Mouse (Mus musculus) neural tube, embryonic 15.5 days (tissue): Measurements from ENCODE around the gene Nmur2. TPM values are rescaled to one million over a fixed set of nuclear protein-coding genes. Genes with fewer than 3 reads are reported as not detected.
A peak's percentile ranks its signal among the peaks of the same experiment; 100 is the strongest.

Source experiments
- ATAC-seq: fragments of 200-750 bp; cut with Nextera tagmentation; 2 replicates; pipeline ENCODE4 v1.8.0; 2017; ENCODE audit warnings: mild to moderate bottlenecking, moderate TSS enrichment, moderate library complexity; ENCODE audit not compliant: low FRiP score
- H3K27ac ChIP-seq: fragments of 300-500 bp; sonication (generic); replicated peaks from 2 replicates; pipeline ENCODE4 v1.5.1; 2015; ENCODE audit warnings: mild to moderate bottlenecking, inconsistent platforms
- H3K27me3 ChIP-seq: fragments of 300-500 bp; sonication (generic); replicated peaks from 2 replicates; pipeline ENCODE4 v1.6.1; 2015; ENCODE audit warnings: inconsistent platforms
- H3K36me3 ChIP-seq: fragments of 300-500 bp; sonication (generic); 2 replicates; pipeline ENCODE4 v1.6.1; 2015; ENCODE audit warnings: inconsistent platforms
- H3K4me1 ChIP-seq: fragments of 300-500 bp; sonication (generic); 2 replicates; pipeline ENCODE4 v1.6.1; 2015; ENCODE audit warnings: inconsistent platforms
- H3K4me2 ChIP-seq: fragments of 300-500 bp; sonication (generic); 2 replicates; pipeline ENCODE4 v1.6.1; 2015; ENCODE audit warnings: inconsistent platforms, mild to moderate bottlenecking, moderate library complexity
- H3K4me3 ChIP-seq: fragments of 300-500 bp; sonication (generic); replicated peaks from 2 replicates; pipeline ENCODE4 v1.5.1; 2015; ENCODE audit warnings: mild to moderate bottlenecking, inconsistent platforms
- H3K9ac ChIP-seq: fragments of 300-500 bp; sonication (generic); replicated peaks from 2 replicates; pipeline ENCODE4 v1.6.1; 2015; ENCODE audit warnings: mild to moderate bottlenecking, inconsistent platforms
- H3K9me3 ChIP-seq: fragments of 300-500 bp; sonication (generic); replicated peaks from 2 replicates; pipeline ENCODE4 v1.6.1; 2016; ENCODE audit warnings: inconsistent platforms
- WGBS: fragments of 180-500 bp; shearing (Covaris S2); methylation state at CpG from one replicate; pipeline ENCODE4 v1.1.7; 2015; ENCODE audit warnings: mixed read lengths; 5-methylcytosine and 5-hydroxymethylcytosine counted together
- polyA plus RNA-seq: library from polyadenylated mRNA; unstranded; fragments of >200 nt; fragmentation: Nextera tagmentation; extraction: Ambion mirVana; gene quantifications from 2 replicates; pipeline ENCODE4 v1.2.1, GENCODE M21; 2015

Gene Nmur2
- polyA plus RNA-seq: 0.31 and 0.38 TPM in 2 replicates

- H3K4me1 ChIP-seq: 0 out of 2 replicates have a peak, but pooled peaks cover 5% of the 10 kb centered on the region
- H3K9ac ChIP-seq: no peak within 1 kb of the TSS
- no peaks in the 10 kb centered on the region for H3K27me3 ChIP-seq
- no peak for ATAC-seq
- WGBS: 4% methylated on average over 6 of the region's 6 CpGs
- H3K36me3 ChIP-seq: no peaks in the 10 kb centered on the region
- H3K4me2 ChIP-seq: no peak within 1 kb of the TSS
- H3K9me3 ChIP-seq: no peaks in the 10 kb centered on the region
- H3K27ac ChIP-seq: no peak within 1 kb of the TSS
- H3K4me3 ChIP-seq: no peak within 1 kb of the TSS
Observed at GRCm38 (mm10) chr11:56040917-56041316, at the start of gene Nmur2. Gene Nmur2, minus strand, starts transcription at chr11:56041010.

DNA sequence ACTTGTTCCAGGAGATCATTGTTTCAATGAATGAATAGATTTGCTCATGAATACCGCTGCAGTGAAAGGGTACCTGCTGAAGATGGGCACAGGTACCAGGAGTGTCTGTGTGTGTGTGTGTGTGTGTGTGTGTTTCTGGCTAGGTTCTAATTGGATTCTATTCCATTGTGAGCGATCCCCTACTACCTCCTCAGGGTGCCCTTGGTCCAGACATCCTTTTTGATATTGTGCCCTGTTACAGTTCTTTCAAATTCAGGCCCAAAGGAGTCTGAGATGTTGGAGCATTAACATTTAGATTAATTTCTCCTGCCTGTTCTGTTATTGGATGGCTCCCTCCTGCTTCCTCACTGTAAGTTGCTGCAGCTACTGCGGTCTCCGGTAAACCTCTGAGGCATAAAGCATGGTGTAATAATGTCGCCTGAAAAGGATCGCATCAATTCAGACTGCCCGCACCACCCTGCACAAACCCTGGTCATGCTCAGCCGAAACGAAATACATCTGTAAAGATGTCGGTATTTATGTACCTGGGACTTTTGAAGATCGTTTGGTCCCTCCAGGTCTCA is 48.4 kb upstream of the Nmur2 start:
- ATAC-seq: peak; percentile 77; the same call in 1 of the 2 replicates
- peaks cover 6% of the 10 kb centered on the region; the same call in 1 of the 2 replicates for H3K4me1 ChIP-seq
- WGBS: 54% methylated on average over 11 of the region's 11 CpGs
- H3K9ac ChIP-seq: no peak overlapping the region
- no peaks in the 10 kb centered on the region for H3K27me3 ChIP-seq
- no peaks in the 10 kb centered on the region for H3K36me3 ChIP-seq
- no peak overlapping the region for H3K4me3 ChIP-seq
- peak overlapping the region; percentile 60 for H3K27ac ChIP-seq
- no peaks in the 10 kb centered on the region for H3K9me3 ChIP-seq
- no peak overlapping the region for H3K4me2 ChIP-seq

GRCm38 (mm10) chr11:56072131-56072530 is 31.3 kb upstream of the Nmur2 start:
- ATAC-seq: no peak
- no peak overlapping the region for H3K9ac ChIP-seq
- H3K4me3 ChIP-seq: no peak overlapping the region
- peaks cover 8% of the 10 kb centered on the region; the same call in 1 of the 2 replicates for H3K4me1 ChIP-seq
- no peaks in the 10 kb centered on the region for H3K27me3 ChIP-seq
- H3K4me2 ChIP-seq: no peak overlapping the region
- no peaks in the 10 kb centered on the region for H3K36me3 ChIP-seq
- WGBS: 46% methylated on average over 7 of the region's 7 CpGs
- H3K9me3 ChIP-seq: no peaks in the 10 kb centered on the region
- H3K27ac ChIP-seq: peak overlapping the region; percentile 49; the same call in 1 of the 2 replicates

- 97% methylated on average over 2 of the region's 2 CpGs for WGBS
Observed at GRCm38 (mm10) chr11:56069658-56070057, 28.8 kb upstream of the Nmur2 start.

DNA sequence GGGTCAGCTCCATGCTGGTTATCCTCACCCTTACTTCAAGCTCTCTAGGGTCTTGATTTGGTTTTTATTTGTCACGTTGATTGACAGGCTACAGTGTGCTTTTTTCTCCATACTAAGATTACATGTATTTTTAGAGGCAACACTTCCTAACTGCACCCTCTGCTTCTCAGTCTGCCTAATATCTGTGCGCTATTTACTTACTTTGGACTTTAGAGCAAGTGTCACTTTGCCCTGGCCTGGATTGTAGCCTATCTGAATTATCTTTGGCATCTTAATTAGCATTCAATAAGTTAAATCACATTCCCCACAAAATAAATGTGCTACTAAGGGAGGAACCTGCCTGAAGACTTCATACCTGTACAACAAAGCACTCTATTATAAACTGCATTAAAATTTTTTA is 24.3 kb upstream of the Nmur2 start:
- H3K4me3 ChIP-seq: no peak overlapping the region
- no peak overlapping the region for H3K4me2 ChIP-seq
- no peak for ATAC-seq
- no peaks in the 10 kb centered on the region for H3K4me1 ChIP-seq
- 89% methylated on average over 2 of the region's 2 CpGs for WGBS
- no peak overlapping the region for H3K27ac ChIP-seq
- H3K27me3 ChIP-seq: no peaks in the 10 kb centered on the region
- no peaks in the 10 kb centered on the region for H3K36me3 ChIP-seq
- H3K9ac ChIP-seq: no peak overlapping the region
- H3K9me3 ChIP-seq: no peaks in the 10 kb centered on the region

More at GRCm38 (mm10) chr11:56069658-56070057, 28.8 kb upstream of the Nmur2 start:
- Histone ChIP-seq H3K9me3 (no peaks in the 10 kb centered on the region), H3K36me3 (no peaks in the 10 kb centered on the region), H3K9ac (no peak overlapping the region), H3K27ac (no peak overlapping the region), H3K4me1 (peaks cover 8% of the 10 kb centered on the region; the same call in 1 of the 2 replicates), H3K27me3 (no peaks in the 10 kb centered on the region), H3K4me2 (no peak overlapping the region), H3K4me3 (no peak overlapping the region)
- ATAC-seq: no peak

DNA sequence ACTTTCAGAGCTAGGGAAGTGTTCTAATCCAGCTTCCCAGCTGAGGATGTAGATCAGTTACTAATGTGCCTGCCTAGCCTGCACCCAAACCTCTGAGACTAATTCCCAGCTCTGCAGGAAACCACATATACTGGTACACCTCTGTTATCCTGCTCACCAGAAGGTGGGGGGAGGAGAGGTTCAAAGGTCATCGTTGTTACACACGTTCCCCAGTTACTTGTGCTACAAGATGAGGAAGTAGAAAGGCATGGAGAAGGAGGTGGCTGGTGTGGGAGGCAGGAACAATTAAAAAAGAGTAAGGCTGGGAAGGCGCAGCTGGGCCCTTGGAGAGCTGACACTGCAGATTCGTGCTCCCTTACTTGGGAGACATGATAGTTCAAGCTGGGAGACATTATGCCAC is 23.8 kb upstream of the Nmur2 start:
- WGBS: 56% methylated on average over 4 of the region's 4 CpGs
- no peaks in the 10 kb centered on the region for H3K27me3 ChIP-seq

GRCm38 (mm10) chr11:56059236-56059635 is 18.4 kb upstream of the Nmur2 start:
- H3K36me3 ChIP-seq: no peaks in the 10 kb centered on the region
- 88% methylated on average over 3 of the region's 3 CpGs for WGBS
- H3K4me2 ChIP-seq: no peak overlapping the region
- H3K27me3 ChIP-seq: no peaks in the 10 kb centered on the region
- H3K9ac ChIP-seq: no peak overlapping the region
- H3K9me3 ChIP-seq: no peaks in the 10 kb centered on the region
- H3K27ac ChIP-seq: no peak overlapping the region
- no peak for ATAC-seq
- H3K4me1 ChIP-seq: peaks cover 6% of the 10 kb centered on the region; the same call in 1 of the 2 replicates
- no peak overlapping the region for H3K4me3 ChIP-seq

More for the DNA sequence above, 23.8 kb upstream of the Nmur2 start:
- ATAC-seq: no peak
- Histone ChIP-seq H3K4me2 (no peak overlapping the region), H3K27ac (no peak overlapping the region), H3K9ac (no peak overlapping the region), H3K4me1 (no peaks in the 10 kb centered on the region), H3K36me3 (no peaks in the 10 kb centered on the region), H3K4me3 (no peak overlapping the region), H3K9me3 (no peaks in the 10 kb centered on the region)

GRCm38 (mm10) chr11:56054439-56054838 is 13.6 kb upstream of the Nmur2 start:
- WGBS: 64% methylated on average over 7 of the region's 7 CpGs

DNA sequence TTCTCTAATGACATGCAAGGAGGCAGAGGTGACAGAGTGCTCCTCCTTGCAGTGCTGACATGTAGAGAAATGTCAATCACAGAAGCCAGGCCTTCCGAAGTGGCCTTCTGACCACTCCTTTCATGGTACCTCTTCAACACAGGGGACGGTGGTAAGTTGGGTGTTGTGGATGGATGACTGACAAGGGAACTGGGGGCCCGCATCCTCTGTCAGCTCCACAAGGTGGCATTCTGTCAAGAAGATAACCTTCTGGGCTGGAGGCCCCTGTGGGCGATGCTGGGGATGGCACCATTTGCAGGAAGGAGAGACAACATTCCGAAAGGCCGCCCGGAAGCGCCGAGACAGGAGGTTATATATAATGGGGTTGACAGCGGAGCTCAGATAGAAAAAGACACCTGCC is 14.0 kb downstream of the Nmur2 start:
- Histone ChIP-seq H3K27me3 (no peaks in the 10 kb centered on the region), H3K9ac (no peak overlapping the region), H3K4me2 (no peak overlapping the region), H3K27ac (no peak overlapping the region), H3K4me3 (no peak overlapping the region), H3K36me3 (no peaks in the 10 kb centered on the region), H3K9me3 (no peaks in the 10 kb centered on the region), H3K4me1 (no peaks in the 10 kb centered on the region)
- 91% methylated on average over 10 of the region's 10 CpGs for WGBS
- ATAC-seq: no peak

More at GRCm38 (mm10) chr11:56054439-56054838, 13.6 kb upstream of the Nmur2 start:
- no peak for ATAC-seq
- no peak overlapping the region for H3K9ac ChIP-seq
- H3K4me3 ChIP-seq: no peak overlapping the region
- no peaks in the 10 kb centered on the region for H3K36me3 ChIP-seq
- H3K4me1 ChIP-seq: peaks cover 6% of the 10 kb centered on the region; the same call in 1 of the 2 replicates
- H3K27ac ChIP-seq: no peak overlapping the region
- H3K27me3 ChIP-seq: no peaks in the 10 kb centered on the region
- H3K9me3 ChIP-seq: no peaks in the 10 kb centered on the region
- H3K4me2 ChIP-seq: no peak overlapping the region

GRCm38 (mm10) chr11:56025746-56026570 is 14.9 kb downstream of the Nmur2 start:
- 59% methylated on average over 10 of the region's 10 CpGs for WGBS
- Histone ChIP-seq H3K36me3 (no peaks in the 10 kb centered on the region), H3K27ac (no peak overlapping the region), H3K4me1 (no peaks in the 10 kb centered on the region), H3K9me3 (no peaks in the 10 kb centered on the region), H3K4me2 (no peak overlapping the region), H3K4me3 (no peak overlapping the region), H3K27me3 (no peaks in the 10 kb centered on the region), H3K9ac (no peak overlapping the region)
- no peak for ATAC-seq

DNA sequence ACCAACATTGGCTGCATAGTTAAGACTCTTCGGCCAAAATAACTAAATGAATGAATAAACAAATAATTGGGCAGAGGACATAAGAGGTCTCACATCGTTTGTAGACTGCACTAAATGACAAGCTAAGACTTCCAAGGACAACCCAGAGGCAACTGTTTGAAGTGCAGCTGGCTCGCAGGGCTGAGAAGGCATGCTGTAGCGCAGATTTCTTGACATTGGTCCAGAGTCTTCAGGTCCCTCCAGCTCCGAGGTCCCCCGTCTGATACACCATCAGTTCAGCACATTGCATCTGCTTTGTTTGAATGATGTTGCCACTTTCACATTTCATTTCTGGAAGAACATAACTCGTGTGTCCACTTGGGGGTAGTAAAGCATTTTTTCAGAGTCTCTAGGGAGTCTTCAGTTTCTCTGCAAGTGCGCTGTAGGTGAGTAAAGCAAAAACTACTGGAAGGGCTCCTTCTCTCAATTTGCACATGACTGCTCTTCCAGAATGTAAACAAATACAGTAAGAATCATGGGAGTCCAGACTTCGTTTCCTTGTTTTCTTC is 27.2 kb downstream of the Nmur2 start:
- Histone ChIP-seq H3K9ac (no peak overlapping the region), H3K27me3 (no peaks in the 10 kb centered on the region), H3K4me2 (no peak overlapping the region), H3K4me3 (no peak overlapping the region), H3K9me3 (no peaks in the 10 kb centered on the region), H3K27ac (no peak overlapping the region), H3K4me1 (no peaks in the 10 kb centered on the region), H3K36me3 (no peaks in the 10 kb centered on the region)
- WGBS: 47% methylated on average over 9 of the region's 9 CpGs
- no peak for ATAC-seq

- Histone ChIP-seq H3K4me3 (no peak overlapping the region), H3K4me1 (no peaks in the 10 kb centered on the region), H3K27ac (no peak overlapping the region), H3K4me2 (no peak overlapping the region), H3K36me3 (no peaks in the 10 kb centered on the region), H3K9me3 (no peaks in the 10 kb centered on the region), H3K9ac (no peak overlapping the region), H3K27me3 (no peaks in the 10 kb centered on the region)
- 77% methylated on average over 2 of the region's 2 CpGs for WGBS
- ATAC-seq: no peak
Observed at GRCm38 (mm10) chr11:56012396-56012795, 28.4 kb downstream of the Nmur2 start.
